Mouse (Mus musculus) urinary bladder, postnatal 4 days (tissue): ENCODE results near the gene Cox8b.

Experiments
- DNase-seq, 2 experiments: peaks; one replicate each; pipeline ENCODE4 v3.0.0; 2021 to 2022; ENCODE audit warnings: low spot score in 2 of 2

The Cox8b gene

GRCm38 (mm10) chr7:140874224-140874623, 26.0 kb downstream of the Cox8b start:
- no peak for DNase-seq

GRCm38 (mm10) chr7:140864761-140865160, 35.5 kb downstream of the Cox8b start:
- DNase-seq, result no peak

DNA sequence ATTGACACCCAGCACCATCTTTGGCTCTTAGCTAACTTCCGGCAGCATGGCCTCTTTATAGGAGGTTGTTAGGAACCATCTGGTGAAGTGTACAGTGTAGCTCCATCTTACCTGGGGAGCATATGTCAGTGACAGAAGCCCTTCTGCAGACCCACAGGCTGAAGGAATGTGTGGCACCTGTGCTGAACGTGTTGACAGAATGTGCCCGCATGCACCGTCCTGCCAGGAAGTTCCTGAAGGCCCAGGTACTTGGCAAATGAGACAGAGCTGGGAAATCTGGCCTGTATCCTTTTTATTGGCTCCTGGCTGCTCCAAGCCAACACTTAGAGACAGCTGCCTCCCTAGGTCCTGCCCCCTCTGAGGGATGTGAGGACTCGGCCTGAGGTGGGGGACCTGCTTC, 39.5 kb downstream of the Cox8b start:
- DNase-seq, result no peak

- no peak for DNase-seq
Measured at GRCm38 (mm10) chr7:140859997-140860396, 40.2 kb downstream of the Cox8b start.

DNA sequence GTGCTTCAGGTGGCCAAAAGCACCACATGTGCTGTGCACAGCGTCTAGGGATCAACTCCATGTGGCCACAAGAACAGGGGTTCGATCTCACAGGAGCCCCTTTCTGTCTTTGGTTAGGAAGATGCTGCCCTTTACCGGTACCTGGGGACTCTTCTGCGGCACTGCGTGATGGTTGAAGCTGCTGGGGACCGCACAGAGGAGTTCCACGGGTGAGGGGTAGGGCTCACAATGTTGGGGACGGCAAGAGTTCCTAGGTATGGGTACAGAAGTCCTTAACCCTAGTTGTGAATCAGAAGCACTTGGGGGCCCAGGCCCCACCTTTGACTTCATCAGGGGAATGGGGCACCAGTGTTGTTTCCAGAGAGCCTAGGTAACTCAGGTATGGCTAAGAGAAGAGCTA, 41.5 kb downstream of the Cox8b start:
- DNase-seq, result no peak

GRCm38 (mm10) chr7:140857550-140858505, 42.4 kb downstream of the Cox8b start, which contains the start of gene Bet1l:
Bet1l (minus strand) TSS chr7:140857577.
- no peak for DNase-seq

DNA sequence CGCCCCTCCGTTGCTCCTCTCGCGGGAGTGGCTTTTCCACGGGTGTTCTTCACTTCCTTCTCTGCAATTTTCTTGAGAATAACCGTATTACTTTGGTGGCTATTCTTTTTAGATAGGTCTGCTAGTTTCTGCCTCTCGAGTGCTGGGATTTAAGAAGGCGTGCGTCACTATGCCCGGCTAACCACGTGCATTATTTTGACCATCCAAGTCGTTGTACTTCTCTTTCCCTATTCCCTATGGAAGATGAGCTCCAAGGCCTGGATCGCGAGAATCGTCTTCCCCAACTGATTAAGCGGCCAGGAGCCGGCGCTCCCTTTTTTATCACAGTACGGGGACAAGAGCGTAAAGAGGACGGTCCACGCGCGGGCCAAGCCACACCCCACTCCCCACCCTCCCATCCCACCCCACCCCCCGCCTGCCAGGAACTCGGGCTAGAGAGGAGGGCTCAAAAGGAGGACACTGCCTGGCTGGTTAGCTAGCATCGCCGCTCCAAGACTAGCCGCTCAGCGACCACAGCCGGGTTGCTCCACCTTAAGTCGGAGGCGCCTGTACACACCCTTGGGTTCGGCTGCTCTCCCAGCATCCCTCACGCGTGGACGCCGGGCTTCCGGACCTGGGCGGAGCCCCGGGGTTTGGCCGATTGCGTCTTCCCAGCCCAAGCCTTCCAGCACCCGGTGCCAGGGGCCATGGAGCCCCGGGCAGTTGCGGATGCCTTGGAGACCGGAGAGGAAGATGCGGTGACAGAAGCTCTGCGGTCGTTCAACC, 43.3 kb downstream of the Cox8b start, which contains the start of gene Ric8a:
TSS of gene Ric8a (plus strand) at position 173 of the 765 bp plus-strand sequence.
- DNase-seq, result peak; percentile 87 to 89

DNA sequence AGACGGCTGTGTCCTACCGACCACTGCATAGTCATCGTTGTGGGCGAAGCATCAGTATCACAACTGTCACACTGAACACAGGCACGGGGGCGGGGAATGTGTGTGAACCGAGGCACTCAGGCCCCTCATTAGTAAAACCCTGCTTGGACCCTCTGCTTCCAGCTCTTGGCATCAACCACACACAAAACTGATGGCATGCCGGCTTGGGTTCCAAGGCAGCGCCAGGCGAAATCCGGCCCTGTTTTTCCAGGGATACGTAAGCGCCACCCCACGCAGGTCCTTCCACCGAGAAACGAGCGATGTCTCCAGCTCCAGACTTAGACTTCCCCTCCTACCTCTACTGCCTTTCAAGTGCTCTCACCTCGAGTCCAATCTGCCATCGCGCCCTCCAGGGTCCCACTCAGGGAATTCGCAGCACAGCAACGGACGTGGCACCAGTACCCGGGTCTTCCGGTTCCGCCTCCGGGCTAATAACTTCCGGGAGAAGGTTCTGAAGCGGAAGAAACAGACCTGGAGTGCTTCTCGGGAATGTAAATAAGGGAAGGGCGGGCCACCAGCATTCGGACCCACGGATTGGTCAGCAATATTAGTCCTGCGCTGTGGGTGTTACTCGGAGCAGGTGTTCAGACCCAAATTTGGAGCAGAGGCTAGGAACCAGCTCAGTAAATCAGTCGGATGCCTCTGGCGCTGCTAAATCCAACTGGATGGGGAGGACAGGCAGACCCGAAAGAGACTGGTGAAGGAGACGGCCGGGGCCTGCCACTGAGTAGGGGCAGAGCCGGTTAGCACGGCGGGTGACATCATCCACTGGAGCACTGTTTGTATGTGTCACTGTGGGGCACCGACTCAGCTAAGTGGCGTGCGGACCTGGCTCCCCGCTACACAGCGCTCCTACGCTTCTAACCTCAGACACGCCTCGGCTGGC, 44.1 kb downstream of the Cox8b start, which contains the start of gene Gm45785:
TSS of gene Gm45785 (minus strand) at position 472 of the 925 bp plus-strand sequence.
- peak; percentile 80 to 81 for DNase-seq

- DNase-seq, result no peak
Measured at GRCm38 (mm10) chr7:140855181-140855580, 45.1 kb downstream of the Cox8b start.

DNA sequence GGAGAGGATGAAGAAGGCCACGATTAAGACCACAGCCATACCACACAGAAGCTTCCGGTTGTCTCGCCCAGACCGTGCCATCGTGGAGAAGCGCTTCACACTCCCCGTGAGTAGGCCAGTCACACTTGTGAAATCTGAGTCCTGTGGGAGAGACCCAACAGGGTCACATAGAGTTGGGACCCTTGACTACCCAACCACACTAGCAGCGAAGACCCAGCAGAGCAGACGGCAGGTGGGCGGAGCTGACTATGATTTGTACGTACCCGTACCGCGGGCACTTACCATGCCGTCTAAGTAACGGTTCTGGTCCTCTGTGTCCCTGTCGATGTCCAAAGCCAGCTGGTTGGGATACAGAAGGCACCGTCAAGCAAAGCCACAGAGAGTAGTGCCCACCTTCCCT, 45.8 kb downstream of the Cox8b start:
- no peak for DNase-seq

DNA sequence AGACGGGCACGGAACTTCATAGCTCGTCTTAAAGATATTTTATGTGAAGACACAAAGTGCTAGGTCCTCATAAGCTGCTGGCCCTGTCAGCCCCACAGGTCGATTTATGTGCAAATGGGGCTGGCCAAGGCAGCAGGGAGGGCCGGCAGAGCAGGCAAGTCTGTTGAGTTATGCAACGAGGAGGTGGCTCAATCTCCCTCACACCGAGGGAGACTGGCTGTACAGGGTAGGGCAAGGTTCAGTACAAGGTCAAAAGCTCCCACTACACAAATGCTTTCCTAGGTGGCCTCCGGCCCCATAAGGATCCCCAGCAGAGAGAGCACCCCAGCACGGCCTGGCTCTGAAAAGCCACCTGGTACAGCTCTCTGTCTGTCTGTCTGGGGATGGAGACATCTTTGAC, 46.9 kb downstream of the Cox8b start:
- no peak for DNase-seq

GRCm38 (mm10) chr7:140851916-140852315, 48.3 kb downstream of the Cox8b start:
- DNase-seq, result no peak
